Mouse (Mus musculus): ENCODE data around the gene Lrp4.

DNA sequence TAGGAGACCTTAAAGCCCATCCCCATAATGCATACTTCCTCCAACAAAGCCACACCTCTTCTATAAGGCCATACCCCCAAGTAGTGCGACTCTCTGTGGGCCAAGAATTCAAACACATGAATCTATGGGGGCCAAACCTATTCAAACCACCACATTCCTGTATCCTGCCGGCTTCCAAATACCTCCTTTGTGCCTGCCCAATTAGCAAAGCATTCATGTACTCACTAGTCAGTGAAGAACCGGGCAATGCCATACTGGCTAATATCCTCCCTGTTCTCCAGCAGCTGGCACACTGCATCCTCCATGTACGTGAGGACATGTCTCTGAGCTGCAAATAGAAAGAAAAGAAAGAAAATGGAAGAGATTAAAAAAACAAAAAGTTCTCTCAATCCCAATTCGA lies 35.7 kb upstream of the Lrp4 start:
- TF ChIP-seq CTCF (IDR thresholded peaks at IDR 0.05; ENCODE audit: insufficient read depth, low read depth, low read length): no peak
- TF ChIP-seq POLR2A (IDR thresholded peaks at IDR 0.05; ENCODE audit: insufficient read depth, low read depth, low read length): no peak

Data from olfactory bulb, adult 2 months (tissue).